Mouse (Mus musculus) heart, adult 2 months (tissue): Measurements from ENCODE around the gene Pde4c. TPM values are rescaled to one million over a fixed set of nuclear protein-coding genes. Genes with fewer than 3 reads are reported as not detected.

Experiments used
- DNase-seq, 2 experiments: peaks; one replicate each; pipeline ENCODE4 v3.0.0; 2021
- H3K27ac ChIP-seq: fragments of 200-600 bp; 2 replicates; pipeline ENCODE4 v1.8.1; 2022
- H3K27me3 ChIP-seq: fragments of 200-500 bp; 2 replicates; pipeline ENCODE4 v1.6.1; 2012; ENCODE audit warnings: mild to moderate bottlenecking, low read length, inconsistent platforms, mixed read lengths; ENCODE audit not compliant: control insufficient read depth, insufficient read depth
- H3K36me3 ChIP-seq: fragments of 200-500 bp; 2 replicates; pipeline ENCODE4 v1.6.1; 2012; ENCODE audit warnings: low read length, inconsistent platforms; ENCODE audit not compliant: control insufficient read depth, insufficient read depth
- H3K4me1 ChIP-seq: fragments of 200-500 bp; 2 replicates; pipeline ENCODE4 v1.6.1; 2011; ENCODE audit warnings: low read length; ENCODE audit not compliant: control insufficient read depth, insufficient read depth
- H3K4me3 ChIP-seq: fragments of 200-600 bp; 2 replicates; pipeline ENCODE4 v1.8.1; 2022
- H3K79me2 ChIP-seq: fragments of 200-500 bp; replicated peaks from 2 replicates; pipeline ENCODE4 v1.6.1; 2012; ENCODE audit warnings: mild to moderate bottlenecking, inconsistent platforms, low read length, moderate library complexity, mixed read lengths; ENCODE audit not compliant: control insufficient read depth, insufficient read depth
- H3K9ac ChIP-seq: fragments of 200-500 bp; 2 replicates; pipeline ENCODE4 v1.6.1; 2012; ENCODE audit warnings: low read depth, mild to moderate bottlenecking, control low read depth, inconsistent platforms, low read length, mixed read lengths
- CTCF ChIP-seq: fragments of 200-600 bp; IDR thresholded peaks from 2 replicates; pipeline ENCODE4 v1.8.1; 2022; ENCODE audit warnings: antibody characterized with exemption, mild to moderate bottlenecking, moderate library complexity
- EP300 ChIP-seq: fragments of 200-500 bp; IDR thresholded peaks from 2 replicates; pipeline ENCODE4 v1.6.1; 2011; ENCODE audit warnings: low read depth, low read length, control low read depth; ENCODE audit not compliant: insufficient read depth
- POLR2A ChIP-seq: fragments of 200-500 bp; IDR thresholded peaks from 2 replicates; pipeline ENCODE4 v1.6.1; 2011; ENCODE audit warnings: mild to moderate bottlenecking, low read depth, low read length, control low read depth; ENCODE audit not compliant: insufficient read depth
- WGBS: fragments of 180-500 bp; shearing (Covaris S2); methylation state at CpG from one replicate; pipeline ENCODE4 v1.1.7; 2018; 5-methylcytosine and 5-hydroxymethylcytosine counted together
- intact Hi-C: fragments of 180-260 bp; cut with DNase I; formaldehyde crosslinking; loops from one replicate; pipeline ENCODE4 v1.15.1; 2025
- polyA plus RNA-seq: library from polyadenylated mRNA; depleted of rRNA; stranded (reverse); fragments of >200 nt; gene quantifications from 2 replicates; pipeline ENCODE4 v1.2.3, GENCODE M21; 2012
- total RNA-seq, 2 experiments: library from RNA; stranded (reverse); gene quantifications; 2 replicates each; pipeline ENCODE4 v1.2.3; 2021

Pde4c gene
- total and polyA plus RNA-seq, 3 experiments, result 2.3 to 11.0 (median 2.7) TPM

DNA sequence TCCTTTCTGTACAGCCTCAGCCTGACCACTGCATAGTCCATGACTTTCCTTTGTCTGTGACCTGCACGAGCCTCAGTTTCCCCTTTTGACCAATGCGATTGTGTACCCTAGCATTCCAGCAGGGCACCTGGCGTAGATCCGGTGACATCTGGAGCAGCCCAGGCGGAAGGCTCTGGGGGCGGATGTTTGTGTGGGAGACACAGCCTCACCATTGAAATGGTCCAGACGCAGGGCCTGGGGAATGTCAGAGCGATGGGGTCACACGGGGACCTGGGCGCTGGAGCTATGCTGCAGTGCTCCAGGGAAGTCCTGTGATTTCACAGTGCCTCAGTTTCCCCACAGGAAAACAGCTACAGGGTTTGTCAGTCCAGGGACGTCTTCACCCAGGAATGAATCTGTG lies 18.7 kb downstream of the Pde4c start:
- H3K9ac ChIP-seq, result no peak overlapping the region
- intact Hi-C loops, result no loop called here
- H3K36me3 ChIP-seq, result no peaks in the 10 kb centered on the region
- 33% methylated on average over 11 of the region's 11 CpGs for WGBS
- peaks cover 11% of the 10 kb centered on the region for H3K4me1 ChIP-seq
- H3K27me3 ChIP-seq, result no peaks in the 10 kb centered on the region
- no peak overlapping the region for H3K4me3 ChIP-seq
- H3K79me2 ChIP-seq, result no peaks in the 10 kb centered on the region
- peak; percentile 38 to 40 for DNase-seq
- TF ChIP-seq POLR2A (0 out of 2 replicates have a peak, but pooled peaks have one; percentile 33), CTCF (no peak), EP300 (no peak)
- H3K27ac ChIP-seq, result peak overlapping the region; percentile 87

- Histone ChIP-seq H3K27me3 (no peaks in the 10 kb centered on the region), H3K79me2 (no peaks in the 10 kb centered on the region), H3K4me3 (peak overlapping the region; percentile 57), H3K27ac (peak overlapping the region; percentile 87), H3K4me1 (peaks cover 11% of the 10 kb centered on the region), H3K9ac (peak overlapping the region; percentile 68), H3K36me3 (no peaks in the 10 kb centered on the region)
- intact Hi-C loops, result no loop called here
- 21% methylated on average over 38 of the region's 38 CpGs for WGBS
- DNase-seq, result peak; percentile 60 to 68
- peak; percentile 71 for TF ChIP-seq POLR2A
- no peak; the same call in none of the 2 replicates for TF ChIP-seq EP300
- TF ChIP-seq CTCF, result no peak
Measured at GRCm38 (mm10) chr8:70742981-70743655, 19.6 kb downstream of the Pde4c start.

GRCm38 (mm10) chr8:70743656-70744590 lies 20.4 kb downstream of the Pde4c start:
- TF ChIP-seq POLR2A, result peak; percentile 81
- peak; percentile 68; the same call in 1 of the 2 replicates for TF ChIP-seq EP300
- TF ChIP-seq CTCF, result peak; percentile 43
- peak; percentile 80 to 86 for DNase-seq
- Histone ChIP-seq H3K27me3 (no peaks in the 10 kb centered on the region), H3K27ac (peak overlapping the region; percentile 87), H3K9ac (peak overlapping the region; percentile 68), H3K4me3 (peak overlapping the region; percentile 57), H3K36me3 (no peaks in the 10 kb centered on the region), H3K4me1 (peaks cover 11% of the 10 kb centered on the region), H3K79me2 (no peaks in the 10 kb centered on the region)
- intact Hi-C loops, result no loop called here
- WGBS, result 4% methylated on average over 48 of the region's 48 CpGs

GRCm38 (mm10) chr8:70744806-70745205 lies 21.3 kb downstream of the Pde4c start:
- Histone ChIP-seq H3K79me2 (no peaks in the 10 kb centered on the region), H3K27ac (peak overlapping the region; percentile 87; the same call in 1 of the 2 replicates), H3K4me1 (peaks cover 11% of the 10 kb centered on the region), H3K27me3 (no peaks in the 10 kb centered on the region), H3K4me3 (no peak overlapping the region), H3K9ac (no peak overlapping the region), H3K36me3 (no peaks in the 10 kb centered on the region)
- peak in 1 of 2 experiments; percentile 28 for DNase-seq
- intact Hi-C loops, result no loop called here
- TF ChIP-seq POLR2A (no peak), CTCF (no peak), EP300 (no peak)
- WGBS, result 50% methylated on average over 11 of the region's 11 CpGs

DNA sequence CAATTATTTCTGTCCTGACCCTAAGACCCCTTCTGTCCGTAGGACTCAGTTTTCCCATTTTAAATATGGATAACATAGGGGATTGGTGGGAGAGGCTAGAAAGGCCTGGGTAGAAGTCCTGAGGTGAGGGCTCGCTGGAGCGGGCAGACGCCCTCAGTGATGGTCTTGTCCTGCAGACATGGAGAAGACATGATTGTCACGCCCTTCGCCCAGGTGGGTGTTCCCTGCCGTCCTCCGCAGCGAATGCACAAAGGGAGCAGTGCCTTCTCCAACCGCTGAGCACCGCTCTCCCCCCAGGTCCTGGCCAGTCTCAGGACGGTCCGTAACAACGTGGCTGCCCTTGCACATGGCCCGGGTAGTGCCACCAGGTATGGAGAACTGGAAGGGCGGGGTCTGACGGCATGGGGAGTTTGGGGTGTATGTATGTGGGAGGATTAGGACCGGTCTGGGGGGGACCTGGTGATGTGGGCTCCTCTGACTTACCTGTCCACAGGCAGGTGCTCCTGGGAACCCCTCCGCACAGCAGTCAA lies 22.2 kb downstream of the Pde4c start:
- DNase-seq, result no peak
- intact Hi-C loops, result no loop called here
- no peaks in the 10 kb centered on the region for H3K79me2 ChIP-seq
- H3K36me3 ChIP-seq, result no peaks in the 10 kb centered on the region
- peaks cover 11% of the 10 kb centered on the region for H3K4me1 ChIP-seq
- H3K27ac ChIP-seq, result no peak overlapping the region
- WGBS, result 81% methylated on average over 19 of the region's 19 CpGs
- H3K9ac ChIP-seq, result no peak overlapping the region
- H3K4me3 ChIP-seq, result no peak overlapping the region
- TF ChIP-seq POLR2A (no peak), CTCF (no peak), EP300 (no peak)
- no peaks in the 10 kb centered on the region for H3K27me3 ChIP-seq
